Mouse (Mus musculus) cerebellum, adult 8-10 months (tissue): ENCODE results near the gene H13.
"Not testable (repeated sequence)": the region's sequence is repeated elsewhere in the genome, so short reads cannot be mapped to it uniquely, and the experiment has no call there.

ENCODE experiments used
- DNase-seq: peaks from one replicate; pipeline ENCODE4 v3.0.0; 2022

Gene H13

DNA sequence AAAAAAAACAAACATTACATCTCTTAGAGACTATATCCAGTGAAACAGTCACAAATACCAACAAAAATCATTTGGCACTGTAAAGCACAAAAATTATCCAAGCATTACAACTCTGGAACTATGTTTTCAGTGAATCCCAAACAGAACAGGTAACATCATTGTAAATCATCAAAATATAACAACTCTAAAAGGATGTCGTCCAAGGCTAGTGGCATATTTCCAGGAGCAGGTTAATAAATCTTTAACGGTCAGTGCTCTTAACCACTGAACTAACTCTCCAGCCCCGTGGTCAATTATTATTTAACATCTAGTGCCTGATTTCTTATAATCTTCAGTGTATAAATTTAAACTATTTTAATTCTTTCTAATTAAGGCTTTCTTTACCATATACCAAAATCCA, 3.1 kb upstream of the H13 start:
- not testable (repeated sequence) for DNase-seq

DNA sequence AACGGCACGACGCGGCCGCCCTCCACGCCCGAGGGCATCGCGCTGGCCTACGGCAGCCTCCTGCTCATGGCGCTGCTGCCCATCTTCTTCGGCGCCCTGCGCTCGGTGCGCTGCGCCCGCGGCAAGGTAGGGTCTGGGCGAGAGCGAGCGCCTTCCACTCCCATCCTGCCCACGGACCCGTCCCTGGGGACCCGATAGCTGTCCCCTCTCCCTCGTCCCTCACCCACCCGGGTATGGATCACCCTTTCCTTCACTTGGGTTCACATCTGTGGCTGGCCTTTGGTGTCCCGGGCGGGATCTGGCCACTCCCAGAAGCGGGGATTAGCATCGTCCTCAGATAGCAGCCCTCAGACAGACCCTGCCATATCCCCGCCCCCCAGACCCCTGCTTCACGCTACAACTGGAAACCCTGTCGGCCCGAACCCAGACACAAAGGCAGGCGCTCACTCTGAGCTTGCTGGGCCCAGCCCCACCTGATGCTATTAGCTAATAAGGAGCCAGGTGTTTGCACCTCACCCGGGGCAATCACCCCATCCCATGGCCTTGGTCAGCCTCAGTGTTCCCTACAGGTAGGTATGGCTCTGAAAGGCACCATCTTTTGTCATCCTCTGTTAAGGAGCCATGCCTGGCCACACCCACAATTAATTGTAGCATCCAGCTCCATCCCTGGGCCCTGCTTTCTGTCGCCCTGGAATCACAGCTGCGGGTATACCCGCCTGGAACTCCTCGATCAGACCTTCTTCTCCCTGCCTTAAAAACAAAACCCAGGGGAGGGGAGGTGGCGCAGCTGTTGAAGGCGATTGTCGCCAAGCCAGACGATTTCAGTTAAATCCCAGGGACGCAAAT, 601 bp downstream of the H13 start:
- no peak for DNase-seq

- DNase-seq: no peak
These were observed 1.9 kb downstream of the H13 start for GRCm38 (mm10) chr2:152670983-152671641.

GRCm38 (mm10) chr2:152671642-152671999, 2.4 kb downstream of the H13 start:
- peak; percentile 29 for DNase-seq

- peak; percentile 17 for DNase-seq
These were observed 2.9 kb downstream of the H13 start for GRCm38 (mm10) chr2:152672166-152672565.

DNA sequence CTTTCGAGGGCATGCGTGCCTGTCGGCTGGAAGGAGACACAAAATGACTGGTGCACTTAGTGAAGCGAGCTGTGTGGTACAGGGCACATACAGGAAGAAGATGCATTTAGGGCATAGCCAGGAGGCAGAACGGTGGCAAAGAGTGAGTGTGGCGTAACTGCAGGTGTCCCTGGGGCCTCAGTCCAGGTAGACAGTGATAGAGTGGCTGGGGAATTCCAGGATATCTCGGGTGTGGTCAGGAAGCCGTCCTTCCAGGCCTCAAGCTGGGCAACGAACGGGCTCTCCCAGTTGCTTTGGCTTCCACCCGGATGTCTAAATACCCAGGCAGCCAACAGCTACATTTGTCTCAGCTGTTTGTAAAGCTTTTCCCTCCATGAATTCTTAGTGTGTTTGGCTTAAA, 4.9 kb downstream of the H13 start:
- DNase-seq: peak; percentile 6

- DNase-seq: no peak
These were observed 6.1 kb downstream of the H13 start for GRCm38 (mm10) chr2:152675252-152675791.

- DNase-seq: peak; percentile 19
These were observed 9.0 kb downstream of the H13 start for GRCm38 (mm10) chr2:152678302-152678701.

- DNase-seq: peak; percentile 1
These were observed 9.7 kb downstream of the H13 start for GRCm38 (mm10) chr2:152678925-152679324.

DNA sequence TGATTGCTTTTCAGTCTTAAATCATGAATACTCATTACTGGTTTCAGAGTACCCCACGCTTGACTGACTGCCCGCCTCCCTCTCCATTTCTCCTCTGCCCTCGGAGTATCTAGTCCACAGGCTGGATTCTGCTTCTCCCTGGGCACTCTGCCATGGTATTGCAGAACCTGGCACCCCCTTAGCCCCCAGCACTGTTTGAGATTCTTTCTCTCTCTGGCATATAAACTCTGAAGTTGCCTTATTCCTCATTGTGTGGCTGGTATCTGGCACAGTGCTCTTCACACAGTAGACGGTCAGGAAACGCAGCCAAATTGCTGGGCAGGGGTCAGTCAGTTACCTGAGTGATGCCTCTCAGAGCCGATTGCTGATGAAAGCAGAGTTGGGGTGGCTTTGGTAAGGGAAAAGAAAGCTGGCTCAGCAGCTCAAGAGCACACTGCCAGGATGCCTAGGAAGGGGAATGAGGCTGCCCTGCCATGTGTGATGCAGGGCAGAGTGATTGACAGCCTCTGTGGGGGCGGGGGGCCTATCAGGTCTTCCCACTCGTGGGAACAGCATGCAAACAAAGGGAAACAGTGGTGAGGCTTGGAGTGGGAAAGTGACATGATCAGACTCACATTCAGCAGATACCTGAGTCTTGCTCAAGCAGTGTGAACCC, 10.6 kb downstream of the H13 start:
- DNase-seq: peak; percentile 3

GRCm38 (mm10) chr2:152683086-152683485, 13.8 kb downstream of the H13 start:
- DNase-seq: no peak

DNA sequence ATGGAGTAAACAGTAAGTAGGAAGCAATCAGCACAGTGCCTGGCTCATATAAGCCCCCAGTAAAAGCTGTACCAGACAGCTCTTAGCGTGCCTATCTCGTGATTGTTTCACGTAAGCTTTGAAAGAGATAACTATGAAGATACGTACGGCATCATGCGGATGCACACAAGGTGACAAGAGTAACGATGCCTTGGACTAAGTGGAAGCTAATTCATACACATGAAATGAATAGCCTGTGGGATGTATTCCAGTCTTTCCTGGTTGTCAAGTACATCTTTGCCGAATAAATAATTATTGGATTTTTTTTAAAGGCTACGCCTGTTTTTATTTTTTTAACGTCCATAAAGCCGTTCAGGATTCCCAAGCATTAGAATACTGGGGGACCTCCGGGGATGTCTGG, 17.1 kb downstream of the H13 start:
- DNase-seq: no peak

GRCm38 (mm10) chr2:152686806-152687267, 17.6 kb downstream of the H13 start, which contains the start of gene Mcts2:
Mcts2 (plus strand) TSS chr2:152687035.
- DNase-seq: peak; percentile 90

DNA sequence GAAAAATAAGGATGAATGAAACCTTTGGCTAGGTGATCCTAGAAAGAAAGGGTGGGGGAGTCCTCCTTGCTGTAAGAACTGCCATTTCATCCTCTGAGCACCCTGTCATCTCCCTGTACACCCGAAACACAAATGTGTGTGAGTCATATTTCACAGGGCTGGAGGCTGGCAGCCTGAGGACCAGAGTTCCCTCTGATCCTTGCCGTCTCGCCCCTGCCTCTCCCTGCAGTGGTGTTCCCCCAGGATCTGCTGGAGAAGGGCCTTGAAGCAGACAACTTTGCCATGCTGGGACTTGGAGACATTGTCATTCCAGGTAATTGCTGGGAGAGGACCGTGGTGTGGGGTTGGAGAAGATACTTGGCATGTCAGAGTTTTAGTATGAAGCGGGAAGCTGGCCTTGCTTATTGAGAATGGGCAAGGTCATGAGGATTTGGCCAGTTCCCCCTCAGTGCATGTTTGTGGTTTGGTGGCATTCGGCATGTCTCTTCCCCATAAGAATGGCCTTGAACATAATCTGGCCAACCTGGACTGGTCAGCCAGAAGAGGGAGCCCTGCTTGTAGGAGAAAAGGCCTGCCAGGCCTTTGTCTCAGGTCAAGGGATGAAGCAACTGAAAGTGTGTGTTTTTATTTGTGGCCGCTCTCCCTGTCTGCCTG, 22.4 kb downstream of the H13 start:
- DNase-seq: no peak

GRCm38 (mm10) chr2:152693233-152693632, 24.0 kb downstream of the H13 start:
- DNase-seq: peak; percentile 73

DNA sequence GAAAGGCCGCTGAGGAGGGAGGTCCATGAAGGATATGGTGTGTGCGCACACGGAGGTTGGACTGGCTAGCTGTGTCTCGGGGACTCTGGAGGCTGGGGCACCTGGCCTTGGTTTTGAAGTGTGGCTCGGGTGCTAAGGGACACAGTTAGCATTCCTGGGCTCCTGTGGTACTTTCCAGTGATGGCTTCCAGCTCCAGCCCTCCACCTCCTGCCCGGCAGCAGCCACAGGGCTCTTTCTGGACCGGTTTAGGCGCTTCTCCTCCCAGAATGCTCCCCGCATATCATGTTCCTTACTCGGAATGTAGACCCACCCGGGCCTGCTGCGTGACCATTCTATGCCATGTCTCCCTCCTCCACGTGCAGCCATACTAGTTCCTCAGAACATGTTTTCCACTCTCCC, 24.5 kb downstream of the H13 start:
- no peak for DNase-seq

DNA sequence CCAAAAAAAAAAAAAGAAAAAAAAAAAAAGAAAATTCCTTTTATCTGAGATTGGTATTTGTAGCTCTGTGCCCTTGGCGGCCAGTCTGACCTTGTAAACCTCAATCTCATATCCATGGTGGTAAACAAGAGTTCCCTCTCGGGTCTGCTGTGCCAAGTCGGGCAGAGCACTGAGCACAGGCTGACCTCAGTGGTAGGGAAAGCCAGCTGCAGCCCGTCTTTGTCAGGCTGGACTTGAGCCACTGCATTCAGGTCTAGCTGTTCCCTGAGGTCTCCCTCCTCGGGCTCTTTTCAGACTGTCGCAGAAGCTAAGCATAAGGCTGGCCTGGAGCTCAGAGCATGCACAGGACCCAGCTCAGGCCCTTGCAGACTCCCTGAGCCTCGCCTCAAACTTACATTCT, 25.4 kb downstream of the H13 start:
- no peak for DNase-seq

DNA sequence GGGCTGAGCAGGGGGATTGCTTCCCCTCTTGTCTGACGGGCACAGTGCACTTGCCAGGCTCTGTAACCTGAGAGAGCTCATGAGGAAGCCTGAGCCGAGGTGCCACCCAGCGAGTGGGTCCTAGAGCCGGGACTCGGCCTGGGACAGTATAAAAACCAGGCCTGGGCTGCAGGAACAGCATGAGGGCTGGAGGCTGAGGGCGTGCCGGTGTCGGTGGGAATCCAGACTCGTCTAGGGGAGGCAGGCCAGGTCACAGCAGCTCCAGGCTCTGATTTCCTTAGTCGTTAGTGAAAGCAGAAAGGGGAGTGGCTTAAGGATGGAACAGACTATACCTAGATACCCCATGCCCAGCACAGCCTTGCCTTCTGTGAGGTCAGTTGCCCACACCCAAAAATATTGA, 26.8 kb downstream of the H13 start:
- no peak for DNase-seq

DNA sequence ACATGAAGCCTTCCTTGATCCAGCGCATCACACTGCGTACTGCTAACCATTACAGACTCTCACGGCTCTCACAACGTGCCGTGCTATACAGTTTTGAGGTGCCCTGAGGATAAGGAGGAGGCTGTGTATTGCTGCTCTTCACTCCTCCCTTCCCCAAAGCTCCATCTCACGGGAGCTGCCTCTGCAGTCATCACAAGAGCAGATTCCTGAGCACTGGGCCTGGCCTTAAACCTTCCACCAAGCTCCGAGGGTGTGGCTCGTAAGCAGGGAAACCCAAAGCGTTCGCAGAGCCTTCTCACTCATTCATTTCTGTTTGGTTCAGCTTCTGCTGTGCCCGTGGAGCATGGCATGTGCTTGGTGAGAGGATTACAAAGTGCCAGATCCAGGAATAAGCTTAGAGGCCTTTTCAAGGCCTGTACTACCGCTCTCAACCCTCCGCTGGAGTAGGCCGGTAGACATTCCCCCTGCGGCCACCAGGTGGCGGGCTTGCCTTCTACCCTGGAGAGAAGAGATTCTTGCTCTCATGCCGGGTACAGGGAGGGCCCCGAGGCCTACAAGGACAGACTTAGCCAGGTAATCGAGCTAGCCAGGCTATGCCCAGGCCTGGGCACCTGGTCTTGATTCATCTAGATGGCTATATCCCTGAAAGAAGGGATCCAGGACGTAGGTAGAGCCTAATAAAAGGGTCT, 27.4 kb downstream of the H13 start:
- peak; percentile 96 for DNase-seq

- peak; percentile 54 for DNase-seq
These were observed 30.9 kb downstream of the H13 start for GRCm38 (mm10) chr2:152700138-152700537.

DNA sequence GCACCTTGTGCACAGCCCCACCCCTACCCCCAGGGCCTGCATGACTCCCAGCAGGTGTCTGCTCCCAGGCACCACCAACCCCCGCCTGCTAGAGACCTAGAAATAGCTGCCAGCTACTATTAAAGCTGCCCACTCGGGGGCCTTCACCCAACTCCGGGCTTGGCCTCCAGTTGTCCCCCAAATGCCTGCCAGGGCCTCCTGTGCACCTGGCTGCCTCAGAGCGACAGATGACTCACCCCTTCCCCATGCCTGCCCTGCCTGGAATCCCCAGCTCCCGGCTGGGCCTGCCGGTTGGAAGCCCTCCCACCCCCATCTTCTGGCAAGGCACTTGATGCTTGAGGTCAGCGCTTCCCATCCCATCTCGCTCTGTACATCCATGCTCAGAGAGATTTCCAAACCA, 31.5 kb downstream of the H13 start:
- peak; percentile 61 for DNase-seq

GRCm38 (mm10) chr2:152703596-152704255, 34.5 kb downstream of the H13 start:
- peak; percentile 46 for DNase-seq
